Mouse (Mus musculus) thymus, postnatal 4 days (tissue): ENCODE measurements around the gene Hkdc1.

ENCODE experiments used
- DNase-seq: peaks from one replicate; pipeline ENCODE4 v3.0.0; 2021

Gene Hkdc1

GRCm38 (mm10) chr10:62358827-62359226 lies 63.5 kb downstream of the Hkdc1 start:
- DNase-seq, result peak; percentile 46

GRCm38 (mm10) chr10:62356105-62356730 lies 66.1 kb downstream of the Hkdc1 start:
- no peak for DNase-seq

- no peak for DNase-seq
Observed at GRCm38 (mm10) chr10:62345147-62345546, 77.1 kb downstream of the Hkdc1 start.

- no peak for DNase-seq
Observed at GRCm38 (mm10) chr10:62344004-62344752, 78.1 kb downstream of the Hkdc1 start.

GRCm38 (mm10) chr10:62342512-62342911 lies 79.8 kb downstream of the Hkdc1 start:
- no peak for DNase-seq

- no peak for DNase-seq
Observed at GRCm38 (mm10) chr10:62341956-62342355, 80.3 kb downstream of the Hkdc1 start.

GRCm38 (mm10) chr10:62340991-62341390 lies 81.3 kb downstream of the Hkdc1 start:
- no peak for DNase-seq

GRCm38 (mm10) chr10:62340095-62340731 lies 82.1 kb downstream of the Hkdc1 start:
- peak; percentile 99 for DNase-seq

GRCm38 (mm10) chr10:62339211-62340094 lies 82.8 kb downstream of the Hkdc1 start:
- DNase-seq, result peak; percentile 77

GRCm38 (mm10) chr10:62338626-62339025 lies 83.7 kb downstream of the Hkdc1 start:
- DNase-seq, result peak; percentile 34

GRCm38 (mm10) chr10:62338176-62338575 lies 84.1 kb downstream of the Hkdc1 start:
- peak; percentile 37 for DNase-seq

- no peak for DNase-seq
Observed at GRCm38 (mm10) chr10:62336601-62337578, 85.4 kb downstream of the Hkdc1 start.

- no peak for DNase-seq
Observed at GRCm38 (mm10) chr10:62335423-62335776, 86.9 kb downstream of the Hkdc1 start.

- no peak for DNase-seq
Observed at GRCm38 (mm10) chr10:62334686-62335422, 87.4 kb downstream of the Hkdc1 start.

GRCm38 (mm10) chr10:62333269-62333668 lies 89.0 kb downstream of the Hkdc1 start:
- DNase-seq, result no peak
